Mouse (Mus musculus) heart, postnatal 0 days (tissue): ENCODE measurements around the gene Hoxb9.

Experiments
- CTCF ChIP-seq: IDR thresholded peaks from 2 replicates; pipeline ENCODE4 v1.5.1; 2016; ENCODE audit warnings: antibody characterized with exemption, control low read depth, low read depth
- EP300 ChIP-seq: IDR thresholded peaks from 2 replicates; pipeline ENCODE4 v1.6.1; 2016; ENCODE audit warnings: antibody characterized with exemption, low read depth

DNA sequence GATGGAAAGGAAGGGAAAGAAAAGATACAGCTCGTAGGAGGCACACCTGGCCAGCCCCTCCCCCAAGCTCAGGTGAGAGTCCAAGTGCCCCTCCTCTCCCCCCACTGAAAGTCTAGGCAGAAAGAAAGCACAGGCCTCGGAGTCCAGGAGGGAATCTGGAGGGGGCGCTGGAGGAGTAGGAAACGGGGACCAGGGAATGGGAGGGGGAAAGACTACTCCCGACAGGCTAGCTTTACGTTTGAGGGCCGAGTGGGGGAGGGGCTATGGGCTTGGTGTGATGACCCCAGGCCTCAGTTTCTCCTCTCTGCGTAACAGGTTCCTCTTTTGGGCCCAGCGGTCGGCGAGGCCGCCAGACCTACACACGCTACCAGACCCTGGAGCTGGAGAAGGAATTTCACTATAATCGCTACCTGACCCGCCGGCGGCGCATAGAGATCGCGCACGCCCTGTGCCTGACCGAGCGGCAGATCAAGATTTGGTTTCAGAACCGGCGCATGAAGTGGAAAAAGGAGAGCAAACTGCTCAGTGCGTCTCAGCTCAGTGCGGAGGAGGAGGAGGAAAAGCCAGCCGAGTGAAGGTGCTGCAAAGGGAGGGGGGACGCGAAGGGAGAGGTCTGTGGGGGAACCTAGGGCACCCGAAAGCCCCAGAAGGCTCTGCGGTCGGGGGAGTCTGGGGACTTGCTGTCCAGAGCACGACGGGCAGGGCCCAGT, 29.3 kb downstream of the Hoxb9 start:
- no peak for TF ChIP-seq EP300
- TF ChIP-seq CTCF: no peak
